Mouse (Mus musculus) embryonic fibroblast, embryonic 13.5 days (primary cell): ENCODE results near the gene Prdm16.

Experiments
- CTCF ChIP-seq: IDR thresholded peaks from 2 replicates; pipeline ENCODE4 v1.5.1; 2011; ENCODE audit warnings: mild to moderate bottlenecking, control low read depth, low read length, moderate library complexity, borderline replicate concordance; ENCODE audit not compliant: insufficient read depth
- POLR2A ChIP-seq: IDR thresholded peaks from 2 replicates; pipeline ENCODE4 v1.6.1; 2011; ENCODE audit warnings: low read depth, mild to moderate bottlenecking, control low read depth, low read length, moderate library complexity

DNA sequence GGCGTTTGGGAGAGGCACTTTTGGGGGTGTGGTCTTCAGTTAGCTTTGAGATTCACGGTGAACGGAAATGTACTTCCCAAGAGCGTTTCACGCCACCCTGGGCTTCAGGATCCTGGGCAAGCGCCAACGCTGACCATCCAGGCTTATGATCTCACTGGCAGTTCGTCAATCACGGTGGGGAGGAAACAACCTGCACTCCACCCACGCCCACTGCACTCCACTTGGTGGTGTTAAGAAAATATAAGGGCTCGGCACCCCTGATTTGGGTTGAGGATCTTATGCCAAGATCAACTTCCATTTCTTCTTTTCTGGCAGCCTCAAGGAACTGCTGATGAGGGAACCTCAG lies 323.1 kb downstream of the Prdm16 start:
- TF ChIP-seq POLR2A, result no peak
- no peak for TF ChIP-seq CTCF
